Mouse (Mus musculus) cortical plate, adult 2 months (tissue): ENCODE data around the gene Ube4b.

ENCODE experiments used
- CTCF ChIP-seq: fragments of 200-500 bp; IDR thresholded peaks from 2 replicates; pipeline ENCODE4 v1.5.1; 2011; ENCODE audit warnings: mild to moderate bottlenecking, control low read depth, low read length; ENCODE audit not compliant: insufficient read depth; ENCODE audit errors: extremely low read depth
- POLR2A ChIP-seq: fragments of 200-500 bp; IDR thresholded peaks from 2 replicates; pipeline ENCODE4 v1.6.1; 2011; ENCODE audit warnings: mild to moderate bottlenecking, low read length, control low read depth; ENCODE audit not compliant: insufficient read depth; ENCODE audit errors: extremely low read depth

- TF ChIP-seq CTCF (no peak), POLR2A (no peak)
Measured at GRCm38 (mm10) chr4:149394292-149394691, 32.3 kb downstream of the Ube4b start.
